In the genomic region with DNA sequence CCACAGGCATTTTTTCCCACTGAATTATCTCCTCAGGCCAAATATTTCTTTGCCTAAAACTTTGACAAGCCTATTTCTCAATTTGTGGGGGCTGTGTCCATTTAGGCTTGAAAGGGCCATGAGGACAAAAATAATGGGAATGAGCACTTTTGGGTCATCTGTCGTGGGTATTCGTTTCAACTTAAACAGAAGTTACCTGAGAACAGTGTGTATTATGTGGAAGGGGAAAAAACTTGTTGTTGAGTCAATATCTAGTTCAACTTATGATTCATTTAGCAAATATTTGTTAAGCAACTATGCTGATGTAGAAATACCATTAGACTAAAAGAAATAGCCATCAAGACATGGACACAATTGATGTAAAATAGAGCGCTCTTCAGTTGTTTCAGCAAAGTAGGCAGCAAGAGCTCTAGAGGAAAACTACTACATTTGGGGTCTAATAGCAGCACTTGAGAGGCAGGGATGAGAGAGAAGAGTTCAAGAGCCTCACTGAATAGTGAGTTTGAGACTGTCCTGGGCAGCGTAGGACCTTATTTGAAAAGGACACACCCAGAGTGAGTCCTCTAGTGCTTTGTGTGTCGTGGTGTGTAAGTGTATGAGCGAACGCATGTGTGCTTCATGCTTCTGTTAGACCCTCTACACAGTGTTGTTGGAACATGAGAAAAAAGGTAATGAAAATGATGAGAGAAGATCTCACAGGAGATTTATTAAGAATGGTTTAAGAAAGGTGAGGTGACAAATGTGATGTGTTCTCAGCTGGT, we compare ENCODE assay signal across 14 mouse cellular contexts. TPM values are rescaled to one million over a fixed set of nuclear protein-coding genes. Genes with fewer than 3 reads are reported as not detected.
DNase-seq lines count a peak whose midpoint lies in the region; ATAC-seq lines count a peak whose summit lies in the region.
"Had no signal": no experiment of that assay in that cellular context is flagged by ENCODE, and none has a peak within 500 bp of the region (broad histone marks: within the 10 kb centered on the region; RNA-seq: fewer than 3 reads in every experiment).

No protein-coding gene starts in this region.

- H3K27ac ChIP-seq in heart, embryonic 16.5 days (ENCODE audit: low read length) = peak overlapping the region; percentile 82
- H3K27ac ChIP-seq in lung, embryonic 15.5 days = peak overlapping the region; percentile 66
- H3K27ac ChIP-seq in intestine, embryonic 15.5 days = peak overlapping the region; percentile 3; the same call in 1 of the 2 replicates
- H3K27ac ChIP-seq in stomach, embryonic 16.5 days (ENCODE audit: low read length) = peak overlapping the region; percentile 84
- H3K27ac ChIP-seq in forebrain, embryonic 13.5 days = no peak overlapping the region
- H3K27ac ChIP-seq: embryonic facial prominence, embryonic 12.5 days; forebrain, embryonic 15.5 days; midbrain, embryonic 13.5 days had no signal

- ATAC-seq in heart, embryonic 16.5 days (replicated peaks; ENCODE audit: extremely low read depth, insufficient read depth, low FRiP score) = no peak
- no peak for ATAC-seq in lung, embryonic 15.5 days (ENCODE audit: borderline replicate concordance, extremely low read depth, low FRiP score, low TSS enrichment)
- no peak for ATAC-seq in intestine, embryonic 15.5 days
- no peak for ATAC-seq in stomach, embryonic 16.5 days (ENCODE audit: insufficient read depth, low FRiP score)
- ATAC-seq in forebrain, embryonic 13.5 days = no peak
- ATAC-seq: forebrain, embryonic 15.5 days; midbrain, embryonic 13.5 days had no signal

- H3K9ac ChIP-seq in heart, embryonic 16.5 days (ENCODE audit: low read length) = 0 out of 2 replicates have a peak overlapping the region, but pooled peaks have one; percentile 38
- H3K9ac ChIP-seq in lung, embryonic 15.5 days = no peak overlapping the region
- no peak overlapping the region for H3K9ac ChIP-seq in intestine, embryonic 15.5 days
- H3K9ac ChIP-seq in stomach, embryonic 16.5 days (ENCODE audit: low read length) = no peak overlapping the region
- no peak overlapping the region for H3K9ac ChIP-seq in forebrain, embryonic 13.5 days
- H3K9ac ChIP-seq: embryonic facial prominence, embryonic 12.5 days; forebrain, embryonic 15.5 days; midbrain, embryonic 13.5 days had no signal

- no peak for DNase-seq in heart, adult 9 months (ENCODE audit: low spot score in 2 of 2)
- DNase-seq in lung, postnatal 10 days = no peak
- DNase-seq: cerebellum, postnatal 14 days; gastrocnemius, postnatal 25 days; lung, postnatal 14 days had no signal

- H3K36me3 ChIP-seq in heart, embryonic 16.5 days (ENCODE audit: control insufficient read depth, insufficient read depth) = peaks cover 5% of the 10 kb centered on the region
- H3K36me3 ChIP-seq in lung, embryonic 15.5 days = peaks cover 4% of the 10 kb centered on the region; the same call in 1 of the 2 replicates
- no peaks in the 10 kb centered on the region for H3K36me3 ChIP-seq in intestine, embryonic 15.5 days
- no peaks in the 10 kb centered on the region for H3K36me3 ChIP-seq in stomach, embryonic 16.5 days (ENCODE audit: control insufficient read depth, insufficient read depth, low read length)
- H3K36me3 ChIP-seq in forebrain, embryonic 13.5 days (ENCODE audit: poor library complexity, severe bottlenecking) = no peaks in the 10 kb centered on the region
- H3K36me3 ChIP-seq: embryonic facial prominence, embryonic 12.5 days; forebrain, embryonic 15.5 days; midbrain, embryonic 13.5 days had no signal

- 92% methylated on average over 7 of the region's 7 CpGs for WGBS in heart, embryonic 16.5 days
- WGBS in lung, embryonic 15.5 days = 80% methylated on average over 7 of the region's 7 CpGs
- 86% methylated on average over 7 of the region's 7 CpGs for WGBS in intestine, embryonic 15.5 days
- whole genome bisulfite sequencing in stomach, embryonic 16.5 days = 73% methylated on average over 7 of the region's 7 CpGs
- WGBS in forebrain, embryonic 13.5 days = 93% methylated on average over 7 of the region's 7 CpGs

- H3K27me3 ChIP-seq in heart, embryonic 16.5 days (ENCODE audit: control insufficient read depth, insufficient read depth, low read length) = no peaks in the 10 kb centered on the region
- H3K27me3 ChIP-seq in lung, embryonic 15.5 days = no peaks in the 10 kb centered on the region
- H3K27me3 ChIP-seq in intestine, embryonic 15.5 days (replicated peaks) = no peaks in the 10 kb centered on the region
- H3K27me3 ChIP-seq in stomach, embryonic 16.5 days (ENCODE audit: control insufficient read depth, insufficient read depth, low read length) = no peaks in the 10 kb centered on the region
- H3K27me3 ChIP-seq in forebrain, embryonic 13.5 days = no peaks in the 10 kb centered on the region
- H3K27me3 ChIP-seq: CH12.LX; embryonic facial prominence, embryonic 12.5 days; forebrain, embryonic 15.5 days; midbrain, embryonic 13.5 days had no signal

- peaks cover 18% of the 10 kb centered on the region for H3K4me1 ChIP-seq in heart, embryonic 16.5 days (ENCODE audit: control insufficient read depth, insufficient read depth, low read length)
- H3K4me1 ChIP-seq in lung, embryonic 15.5 days = peaks cover 12% of the 10 kb centered on the region; the same call in 1 of the 2 replicates
- peaks cover 12% of the 10 kb centered on the region; the same call in 1 of the 2 replicates for H3K4me1 ChIP-seq in intestine, embryonic 15.5 days (replicated peaks)
- peaks cover 19% of the 10 kb centered on the region for H3K4me1 ChIP-seq in stomach, embryonic 16.5 days (ENCODE audit: control insufficient read depth, insufficient read depth, low read length)
- no peaks in the 10 kb centered on the region for H3K4me1 ChIP-seq in forebrain, embryonic 13.5 days
- H3K4me1 ChIP-seq: embryonic facial prominence, embryonic 12.5 days; forebrain, embryonic 15.5 days; midbrain, embryonic 13.5 days had no signal

- H3K4me3 ChIP-seq in heart, embryonic 16.5 days (ENCODE audit: low read length) = no peak overlapping the region
- H3K4me3 ChIP-seq in lung, embryonic 15.5 days = no peak overlapping the region
- no peak overlapping the region for H3K4me3 ChIP-seq in intestine, embryonic 15.5 days (replicated peaks)
- H3K4me3 ChIP-seq in stomach, embryonic 16.5 days (replicated peaks; ENCODE audit: low read length) = no peak overlapping the region
- no peak overlapping the region for H3K4me3 ChIP-seq in forebrain, embryonic 13.5 days
- H3K4me3 ChIP-seq: embryonic facial prominence, embryonic 12.5 days; forebrain, embryonic 15.5 days; midbrain, embryonic 13.5 days had no signal

- no peaks in the 10 kb centered on the region for H3K9me3 ChIP-seq in heart, embryonic 16.5 days (replicated peaks; ENCODE audit: control insufficient read depth, low read length)
- H3K9me3 ChIP-seq in lung, embryonic 15.5 days = no peaks in the 10 kb centered on the region
- no peaks in the 10 kb centered on the region for H3K9me3 ChIP-seq in intestine, embryonic 15.5 days
- no peaks in the 10 kb centered on the region for H3K9me3 ChIP-seq in stomach, embryonic 16.5 days (replicated peaks; ENCODE audit: control insufficient read depth, low read length)
- no peaks in the 10 kb centered on the region for H3K9me3 ChIP-seq in forebrain, embryonic 13.5 days (replicated peaks)
- H3K9me3 ChIP-seq: embryonic facial prominence, embryonic 12.5 days; forebrain, embryonic 15.5 days; midbrain, embryonic 13.5 days had no signal

- no peak overlapping the region for H3K4me2 ChIP-seq in heart, embryonic 16.5 days (ENCODE audit: low read depth, low read length)
- H3K4me2 ChIP-seq in lung, embryonic 15.5 days = no peak overlapping the region
- no peak overlapping the region for H3K4me2 ChIP-seq in intestine, embryonic 15.5 days (replicated peaks)
- no peak overlapping the region for H3K4me2 ChIP-seq in stomach, embryonic 16.5 days (ENCODE audit: low read depth, low read length)
- no peak overlapping the region for H3K4me2 ChIP-seq in forebrain, embryonic 13.5 days
- H3K4me2 ChIP-seq: embryonic facial prominence, embryonic 12.5 days; forebrain, embryonic 15.5 days; midbrain, embryonic 13.5 days had no signal

RNA-seq across cellular contexts. Expression of a gene that starts 23.1 kb away (rescaled TPM):
- 26.8 and 27.6 TPM in 2 replicates for polyA plus RNA-seq in heart, embryonic 16.5 days (2015; fragmentation: Nextera tagmentation; extraction: Ambion mirVana)
- polyA plus RNA-seq in lung, embryonic 15.5 days (2015; fragmentation: Nextera tagmentation; extraction: Ambion mirVana) = 38.0 and 40.0 TPM in 2 replicates
- polyA plus RNA-seq in intestine, embryonic 15.5 days (2015; fragmentation: Nextera tagmentation; extraction: Ambion mirVana) = 30.9 and 33.8 TPM in 2 replicates
- polyA plus RNA-seq in stomach, embryonic 16.5 days (2015; fragmentation: Nextera tagmentation; extraction: Ambion mirVana) = 32.4 and 36.4 TPM in 2 replicates
- polyA plus RNA-seq in forebrain, embryonic 13.5 days (2015; fragmentation: Nextera tagmentation; extraction: Ambion mirVana) = 48.8 and 51.4 TPM in 2 replicates

RNA-seq across cellular contexts. Expression of a gene that starts 23.4 kb away (rescaled TPM):
- 9.9 and 12.3 TPM in 2 replicates for polyA plus RNA-seq in heart, embryonic 16.5 days (2015; fragmentation: Nextera tagmentation; extraction: Ambion mirVana)
- polyA plus RNA-seq in lung, embryonic 15.5 days (2015; fragmentation: Nextera tagmentation; extraction: Ambion mirVana) = 17.5 and 18.8 TPM in 2 replicates
- 26.1 and 27.0 TPM in 2 replicates for polyA plus RNA-seq in intestine, embryonic 15.5 days (2015; fragmentation: Nextera tagmentation; extraction: Ambion mirVana)
- 18.0 and 19.2 TPM in 2 replicates for polyA plus RNA-seq in stomach, embryonic 16.5 days (2015; fragmentation: Nextera tagmentation; extraction: Ambion mirVana)
- 3.0 and 3.7 TPM in 2 replicates for polyA plus RNA-seq in forebrain, embryonic 13.5 days (2015; fragmentation: Nextera tagmentation; extraction: Ambion mirVana)

RNA-seq across cellular contexts. Expression of a gene that starts 52.8 kb away (rescaled TPM):
- 1.9 and 2.6 TPM in 2 replicates for polyA plus RNA-seq in heart, embryonic 16.5 days (2015; fragmentation: Nextera tagmentation; extraction: Ambion mirVana)
- 3.8 and 4.6 TPM in 2 replicates for polyA plus RNA-seq in lung, embryonic 15.5 days (2015; fragmentation: Nextera tagmentation; extraction: Ambion mirVana)
- 2.6 and 2.9 TPM in 2 replicates for polyA plus RNA-seq in intestine, embryonic 15.5 days (2015; fragmentation: Nextera tagmentation; extraction: Ambion mirVana)
- 1.4 and 1.8 TPM in 2 replicates for polyA plus RNA-seq in stomach, embryonic 16.5 days (2015; fragmentation: Nextera tagmentation; extraction: Ambion mirVana)
- polyA plus RNA-seq in forebrain, embryonic 13.5 days (2015; fragmentation: Nextera tagmentation; extraction: Ambion mirVana) = 4.4 and 5.4 TPM in 2 replicates
